Mouse (Mus musculus): ENCODE results near the gene Cdhr4. TPM values are rescaled to one million over a fixed set of nuclear protein-coding genes. Genes with fewer than 3 reads are reported as not detected.
A peak's percentile ranks its signal among the peaks of the same experiment; 100 is the strongest.

Cdhr4 gene
- polyA plus RNA-seq, 1 experiment from 2014 or later: 1.2 TPM

DNA sequence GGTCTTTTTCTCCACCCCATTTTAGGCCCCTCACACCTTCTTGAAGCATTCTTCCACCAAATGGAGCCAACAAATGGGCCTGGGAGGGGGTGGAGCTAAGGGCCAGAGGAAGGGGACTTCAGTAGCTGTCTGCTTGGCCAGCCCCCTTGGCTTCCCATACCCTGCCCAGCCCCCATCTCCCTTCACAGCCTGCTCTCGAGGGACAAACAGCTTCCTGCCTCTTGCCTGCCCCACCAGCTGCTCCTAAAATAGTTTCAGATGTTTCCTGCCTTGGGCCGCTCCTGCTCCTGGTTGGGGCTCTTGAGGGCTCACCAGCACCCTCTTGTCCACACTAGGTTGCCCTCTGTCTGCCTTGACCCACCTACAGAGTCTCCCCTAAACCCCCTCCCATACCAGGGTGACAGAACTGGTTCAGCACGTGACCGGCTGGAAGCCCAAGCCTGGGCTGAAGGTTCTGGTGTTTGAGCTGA, 8.8 kb upstream of the Cdhr4 start:
- Histone ChIP-seq H3K4me3 (ENCODE audit: low read depth, low read length) (peak overlapping the region; percentile 91), H3K27ac (ENCODE audit: low read length) (peak overlapping the region; percentile 96), H3K36me3 (ENCODE audit: control insufficient read depth, insufficient read depth) (peaks cover 52% of the 10 kb centered on the region), H3K4me1 (ENCODE audit: control insufficient read depth, low read depth, low read length) (peaks cover 67% of the 10 kb centered on the region), H3K27me3 (ENCODE audit: control insufficient read depth, insufficient read depth, low read depth, low read length) (no peaks in the 10 kb centered on the region), H3K4me2 (ENCODE audit: low read depth, low read length) (peak overlapping the region; percentile 97), H3K9me3 (replicated peaks; ENCODE audit: control insufficient read depth, low read length) (no peaks in the 10 kb centered on the region), H3K9ac (ENCODE audit: low read depth, low read length) (peak overlapping the region; percentile 90)
- 8% methylated on average over 4 of the region's 4 CpGs for WGBS (ENCODE audit: insufficient replicate concordance)
- no peak for ATAC-seq (ENCODE audit: low read depth)

DNA sequence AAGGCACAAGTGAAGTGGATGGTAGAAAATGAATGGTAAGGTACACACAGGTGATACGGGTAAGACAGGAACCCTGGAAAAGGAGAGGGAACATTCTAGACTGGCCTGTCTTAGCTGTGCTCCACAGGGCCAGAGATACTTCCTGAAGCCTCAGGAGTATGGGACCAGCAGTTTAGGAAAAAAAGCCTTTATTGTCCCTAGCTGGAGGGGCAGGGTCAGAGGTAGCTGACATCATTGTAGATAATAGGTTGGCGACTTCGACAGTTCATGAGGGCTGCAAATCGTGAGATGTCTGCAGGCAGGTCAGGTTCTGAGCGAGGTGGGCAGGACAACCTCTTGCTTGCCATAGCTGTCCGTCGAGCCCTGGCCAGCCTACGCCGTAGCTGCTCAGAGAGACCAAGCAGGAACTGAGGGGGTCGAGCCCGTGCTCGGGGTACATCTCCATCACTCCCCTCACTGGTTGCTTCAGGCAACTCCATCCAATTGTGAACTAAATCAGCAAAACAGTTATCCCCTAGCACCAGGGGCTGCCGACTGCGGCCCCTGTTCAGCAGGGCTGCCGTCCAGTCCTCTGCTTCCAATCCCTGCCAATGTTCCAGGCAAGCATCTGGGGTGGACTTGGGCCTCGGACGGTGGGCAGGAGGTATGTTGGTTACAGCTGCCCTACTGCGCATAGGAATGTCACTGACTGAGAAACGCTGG, 8.1 kb upstream of the Cdhr4 start:
- H3K9ac ChIP-seq (ENCODE audit: low read depth, low read length): peak overlapping the region; percentile 90
- H3K27ac ChIP-seq (ENCODE audit: low read length): peak overlapping the region; percentile 96
- H3K4me3 ChIP-seq (ENCODE audit: low read depth, low read length): peak overlapping the region; percentile 91
- 21% methylated on average over 19 of the region's 19 CpGs for WGBS (ENCODE audit: insufficient replicate concordance)
- peaks cover 44% of the 10 kb centered on the region for H3K36me3 ChIP-seq (ENCODE audit: control insufficient read depth, insufficient read depth)
- no peak for ATAC-seq (ENCODE audit: low read depth)
- peak overlapping the region; percentile 97 for H3K4me2 ChIP-seq (ENCODE audit: low read depth, low read length)
- H3K9me3 ChIP-seq (replicated peaks; ENCODE audit: control insufficient read depth, low read length): no peaks in the 10 kb centered on the region
- no peaks in the 10 kb centered on the region for H3K27me3 ChIP-seq (ENCODE audit: control insufficient read depth, insufficient read depth, low read depth, low read length)
- H3K4me1 ChIP-seq (ENCODE audit: control insufficient read depth, low read depth, low read length): peaks cover 63% of the 10 kb centered on the region

DNA sequence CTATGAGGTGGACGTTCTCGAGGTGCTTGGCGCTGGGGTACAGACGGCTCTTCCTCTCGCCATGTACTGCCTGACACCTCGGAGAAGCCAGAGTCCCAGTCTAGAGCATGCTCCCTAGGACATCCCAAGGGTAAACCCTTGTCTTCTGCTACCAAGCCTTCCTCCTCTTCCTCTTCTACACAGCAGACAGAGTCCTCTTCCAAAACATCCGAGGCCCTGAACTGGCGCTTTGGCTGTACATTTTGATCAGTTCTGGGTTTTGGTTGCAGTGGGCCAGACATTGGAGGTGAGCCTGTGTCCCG, 7.6 kb upstream of the Cdhr4 start:
- peak overlapping the region; percentile 96 for H3K27ac ChIP-seq (ENCODE audit: low read length)
- ATAC-seq (ENCODE audit: low read depth): no peak
- H3K36me3 ChIP-seq (ENCODE audit: control insufficient read depth, insufficient read depth): peaks cover 39% of the 10 kb centered on the region

DNA sequence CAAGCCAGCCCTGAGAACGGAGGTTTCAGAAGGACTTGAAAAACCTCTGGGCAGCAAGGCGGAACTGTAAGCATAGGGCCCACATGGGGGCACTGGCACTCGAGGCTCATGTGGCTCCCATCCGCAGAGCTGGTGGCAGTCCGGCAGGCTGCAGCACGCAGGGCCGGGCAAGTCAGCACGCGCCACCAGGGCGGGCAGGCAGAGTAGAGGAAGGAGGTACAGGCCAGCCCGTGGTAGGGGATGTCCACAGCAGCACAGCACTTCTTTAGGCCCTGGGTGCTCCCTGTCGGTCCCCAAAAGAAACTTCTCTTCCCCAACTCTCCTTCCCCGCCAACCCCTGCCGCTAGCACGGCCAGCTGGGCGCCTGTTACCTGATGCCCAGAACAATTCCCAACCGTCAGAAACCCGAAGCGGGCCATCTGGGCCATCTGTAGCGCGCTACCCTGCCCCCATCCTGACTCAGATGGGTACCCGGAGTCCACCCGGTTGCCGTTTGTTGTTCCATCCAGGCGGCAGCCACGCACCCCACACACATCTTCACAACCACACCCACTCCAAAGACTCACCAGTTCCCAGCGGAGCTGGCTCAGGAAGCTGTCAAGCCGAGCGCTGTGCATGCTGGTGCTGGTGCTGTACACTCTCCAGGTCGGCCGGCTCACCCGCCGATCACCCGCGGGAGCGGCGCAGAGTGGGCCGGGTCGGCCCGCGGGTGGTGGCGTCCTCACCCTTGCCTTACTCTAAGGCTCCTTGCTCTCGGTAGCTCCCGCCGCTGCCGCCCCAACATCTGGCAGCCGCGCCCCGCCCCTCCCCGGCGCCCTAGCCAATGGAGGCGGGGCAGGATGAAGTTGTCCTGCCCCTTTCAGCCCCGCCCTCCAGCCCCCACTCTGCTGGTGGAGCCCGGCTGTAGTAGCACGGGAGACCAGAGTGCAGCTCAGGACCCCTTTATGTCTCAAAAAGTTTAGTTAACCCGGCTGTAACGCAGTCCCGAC, 6.9 kb upstream of the Cdhr4 start, which contains the start of gene Inka1:
TSS of gene Inka1 (minus strand) at position 749 of the 989 bp plus-strand sequence.
- Histone ChIP-seq H3K4me1 (ENCODE audit: control insufficient read depth, low read depth, low read length) (peaks cover 55% of the 10 kb centered on the region), H3K4me2 (ENCODE audit: low read depth, low read length) (peak within 1 kb of the TSS; percentile 97), H3K9ac (ENCODE audit: low read depth, low read length) (peak within 1 kb of the TSS; percentile 90), H3K9me3 (replicated peaks; ENCODE audit: control insufficient read depth, low read length) (no peaks in the 10 kb centered on the region), H3K36me3 (ENCODE audit: control insufficient read depth, insufficient read depth) (peaks cover 32% of the 10 kb centered on the region), H3K27me3 (ENCODE audit: control insufficient read depth, insufficient read depth, low read depth, low read length) (no peaks in the 10 kb centered on the region), H3K27ac (ENCODE audit: low read length) (peak within 1 kb of the TSS; percentile 96), H3K4me3 (ENCODE audit: low read depth, low read length) (peak within 1 kb of the TSS; percentile 91)
- peak; percentile 79 for ATAC-seq (ENCODE audit: low read depth)
- WGBS (ENCODE audit: insufficient replicate concordance): under 1% methylated on average over 58 of the region's 58 CpGs

More for the DNA sequence above, 7.6 kb upstream of the Cdhr4 start:
- H3K4me2 ChIP-seq (ENCODE audit: low read depth, low read length): peak overlapping the region; percentile 97
- no peaks in the 10 kb centered on the region for H3K9me3 ChIP-seq (replicated peaks; ENCODE audit: control insufficient read depth, low read length)
- H3K4me1 ChIP-seq (ENCODE audit: control insufficient read depth, low read depth, low read length): peaks cover 60% of the 10 kb centered on the region
- H3K27me3 ChIP-seq (ENCODE audit: control insufficient read depth, insufficient read depth, low read depth, low read length): no peaks in the 10 kb centered on the region
- 5% methylated on average over 9 of the region's 9 CpGs for WGBS (ENCODE audit: insufficient replicate concordance)
- peak overlapping the region; percentile 91 for H3K4me3 ChIP-seq (ENCODE audit: low read depth, low read length)
- H3K9ac ChIP-seq (ENCODE audit: low read depth, low read length): peak overlapping the region; percentile 90

DNA sequence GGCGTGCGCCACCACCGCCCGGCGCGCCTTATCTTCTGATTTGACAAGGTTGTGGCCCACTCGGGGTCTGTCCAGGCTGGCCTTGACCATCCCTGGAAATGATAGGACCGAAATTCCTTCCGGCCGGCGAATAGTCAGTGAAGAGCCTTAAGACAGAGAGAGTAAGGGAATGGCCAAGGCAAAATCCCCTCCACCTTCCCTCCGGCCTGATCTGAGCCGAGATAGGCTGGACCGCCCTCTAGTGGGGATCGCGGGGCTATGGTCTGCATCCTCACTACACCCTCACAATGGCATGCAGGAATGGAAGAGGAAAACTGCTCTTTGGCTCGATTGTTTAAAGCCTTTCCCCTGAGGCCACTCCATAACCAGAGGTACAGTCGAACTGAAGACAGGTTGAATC, 5.9 kb upstream of the Cdhr4 start:
- Histone ChIP-seq H3K9ac (ENCODE audit: low read depth, low read length) (peak overlapping the region; percentile 90), H3K27ac (ENCODE audit: low read length) (peak overlapping the region; percentile 40; the same call in 1 of the 2 replicates), H3K9me3 (replicated peaks; ENCODE audit: control insufficient read depth, low read length) (no peaks in the 10 kb centered on the region), H3K4me1 (ENCODE audit: control insufficient read depth, low read depth, low read length) (peaks cover 46% of the 10 kb centered on the region), H3K36me3 (ENCODE audit: control insufficient read depth, insufficient read depth) (peaks cover 23% of the 10 kb centered on the region), H3K27me3 (ENCODE audit: control insufficient read depth, insufficient read depth, low read depth, low read length) (no peaks in the 10 kb centered on the region), H3K4me3 (ENCODE audit: low read depth, low read length) (peak overlapping the region; percentile 91), H3K4me2 (ENCODE audit: low read depth, low read length) (peak overlapping the region; percentile 97)
- WGBS (ENCODE audit: insufficient replicate concordance): 2% methylated on average over 18 of the region's 18 CpGs
- peak; percentile 19 for ATAC-seq (ENCODE audit: low read depth)

DNA sequence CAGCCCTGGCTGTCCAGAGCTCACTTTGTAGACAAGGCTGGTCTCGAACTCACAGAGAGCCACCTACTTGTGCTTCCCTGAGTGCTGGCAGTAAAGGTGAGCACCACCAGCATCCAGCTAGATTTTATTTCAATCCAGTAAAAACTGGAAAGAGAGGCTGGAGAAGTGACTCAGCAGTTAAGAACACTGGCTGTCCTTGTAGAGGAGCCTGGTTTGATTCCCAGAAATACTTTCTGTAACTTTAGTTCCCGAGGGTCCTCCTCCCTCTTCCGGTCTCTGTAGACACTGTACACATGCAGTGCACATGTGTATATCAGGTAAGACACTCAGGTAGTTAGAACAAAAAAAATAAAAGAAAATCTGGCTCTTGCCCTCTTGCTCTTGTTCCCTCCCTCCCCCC, 4.3 kb upstream of the Cdhr4 start:
- no peak overlapping the region for H3K27ac ChIP-seq (ENCODE audit: low read length)
- 61% methylated on average over 3 of the region's 3 CpGs for WGBS (ENCODE audit: insufficient replicate concordance)
- H3K9me3 ChIP-seq (replicated peaks; ENCODE audit: control insufficient read depth, low read length): no peaks in the 10 kb centered on the region
- no peak for ATAC-seq (ENCODE audit: low read depth)
- H3K4me2 ChIP-seq (ENCODE audit: low read depth, low read length): no peak overlapping the region
- no peak overlapping the region for H3K4me3 ChIP-seq (ENCODE audit: low read depth, low read length)
- H3K36me3 ChIP-seq (ENCODE audit: control insufficient read depth, insufficient read depth): peaks cover 13% of the 10 kb centered on the region
- H3K27me3 ChIP-seq (ENCODE audit: control insufficient read depth, insufficient read depth, low read depth, low read length): no peaks in the 10 kb centered on the region
- peaks cover 30% of the 10 kb centered on the region for H3K4me1 ChIP-seq (ENCODE audit: control insufficient read depth, low read depth, low read length)
- H3K9ac ChIP-seq (ENCODE audit: low read depth, low read length): no peak overlapping the region

DNA sequence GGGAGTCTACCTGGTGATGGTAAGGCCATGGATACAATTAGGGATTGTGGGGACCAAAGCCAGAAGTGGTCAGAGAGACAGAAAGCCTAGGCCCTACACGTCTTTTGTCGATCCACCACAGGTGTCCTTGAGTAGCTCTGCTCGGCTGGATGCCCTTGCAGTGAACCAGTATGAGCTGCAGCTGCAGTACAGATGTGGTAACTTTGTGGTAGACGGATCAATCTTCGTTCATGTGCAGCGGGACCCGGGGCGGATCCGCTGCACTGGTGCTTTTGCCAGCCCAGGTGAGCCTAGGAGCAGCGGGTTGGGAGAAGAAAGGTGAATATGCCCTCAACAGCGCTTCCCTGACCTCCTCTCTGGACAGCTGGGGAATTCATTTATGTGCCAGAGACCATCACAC, 716 bp downstream of the Cdhr4 start:
- Histone ChIP-seq H3K4me1 (ENCODE audit: control insufficient read depth, low read depth, low read length) (peaks cover 4% of the 10 kb centered on the region), H3K27me3 (ENCODE audit: control insufficient read depth, insufficient read depth, low read depth, low read length) (no peaks in the 10 kb centered on the region), H3K9me3 (replicated peaks; ENCODE audit: control insufficient read depth, low read length) (no peaks in the 10 kb centered on the region), H3K9ac (ENCODE audit: low read depth, low read length) (no peak overlapping the region), H3K4me3 (ENCODE audit: low read depth, low read length) (no peak overlapping the region), H3K27ac (ENCODE audit: low read length) (no peak overlapping the region), H3K36me3 (ENCODE audit: control insufficient read depth, insufficient read depth) (no peaks in the 10 kb centered on the region), H3K4me2 (ENCODE audit: low read depth, low read length) (no peak overlapping the region)
- 83% methylated on average over 11 of the region's 11 CpGs for WGBS (ENCODE audit: insufficient replicate concordance)
- no peak for ATAC-seq (ENCODE audit: low read depth)

DNA sequence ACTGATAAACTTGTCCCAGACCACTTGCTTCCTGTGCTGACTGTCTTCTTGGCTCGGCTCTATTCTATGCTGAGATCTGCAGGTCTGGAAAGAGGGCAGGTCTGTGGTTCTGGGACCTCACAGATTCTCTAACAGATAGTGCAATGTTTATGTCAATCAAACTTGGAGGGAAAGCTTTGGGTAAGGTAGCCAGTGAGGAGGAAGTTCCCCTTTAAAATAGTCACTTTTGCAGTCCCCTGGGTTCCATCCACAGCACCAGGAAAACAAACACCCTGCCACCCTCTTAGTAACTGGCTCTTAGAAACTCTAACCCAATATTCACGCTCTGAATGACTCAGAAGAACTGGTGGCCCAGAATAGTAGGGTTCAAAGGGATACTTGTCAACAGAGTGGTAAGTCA, 2.2 kb downstream of the Cdhr4 start:
- WGBS (ENCODE audit: insufficient replicate concordance): 16% methylated on average over 2 of the region's 2 CpGs
- Histone ChIP-seq H3K9me3 (replicated peaks; ENCODE audit: control insufficient read depth, low read length) (no peaks in the 10 kb centered on the region), H3K36me3 (ENCODE audit: control insufficient read depth, insufficient read depth) (no peaks in the 10 kb centered on the region), H3K27ac (ENCODE audit: low read length) (no peak overlapping the region), H3K4me1 (ENCODE audit: control insufficient read depth, low read depth, low read length) (peaks cover 4% of the 10 kb centered on the region), H3K4me2 (ENCODE audit: low read depth, low read length) (no peak overlapping the region), H3K4me3 (ENCODE audit: low read depth, low read length) (no peak overlapping the region), H3K9ac (ENCODE audit: low read depth, low read length) (no peak overlapping the region), H3K27me3 (ENCODE audit: control insufficient read depth, insufficient read depth, low read depth, low read length) (no peaks in the 10 kb centered on the region)
- ATAC-seq (ENCODE audit: low read depth): no peak

DNA sequence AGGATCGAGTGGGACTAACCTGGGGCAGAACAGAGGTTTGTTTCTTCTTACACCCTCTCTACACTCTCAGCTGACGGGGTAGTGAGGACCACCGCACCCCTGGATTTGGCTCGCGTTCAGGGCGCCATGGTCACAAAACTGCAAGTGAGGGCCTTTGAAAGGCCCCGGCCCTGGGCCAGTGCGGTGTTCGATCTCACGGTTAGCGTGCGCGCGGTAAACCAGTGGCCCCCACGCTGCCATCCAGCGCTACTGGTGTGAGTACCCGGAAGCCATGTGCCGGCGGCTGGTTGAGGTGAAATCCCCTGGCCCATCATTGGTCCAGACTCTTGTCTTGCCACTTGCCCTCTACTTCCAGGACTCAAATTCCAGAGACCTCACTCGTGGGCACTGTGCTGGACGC, 3.2 kb downstream of the Cdhr4 start:
- Histone ChIP-seq H3K4me3 (ENCODE audit: low read depth, low read length) (no peak overlapping the region), H3K36me3 (ENCODE audit: control insufficient read depth, insufficient read depth) (no peaks in the 10 kb centered on the region), H3K4me2 (ENCODE audit: low read depth, low read length) (no peak overlapping the region), H3K9me3 (replicated peaks; ENCODE audit: control insufficient read depth, low read length) (no peaks in the 10 kb centered on the region), H3K27ac (ENCODE audit: low read length) (no peak overlapping the region), H3K27me3 (ENCODE audit: control insufficient read depth, insufficient read depth, low read depth, low read length) (no peaks in the 10 kb centered on the region), H3K4me1 (ENCODE audit: control insufficient read depth, low read depth, low read length) (no peaks in the 10 kb centered on the region), H3K9ac (ENCODE audit: low read depth, low read length) (no peak overlapping the region)
- ATAC-seq (ENCODE audit: low read depth): no peak
- 88% methylated on average over 21 of the region's 21 CpGs for WGBS (ENCODE audit: insufficient replicate concordance)

All from liver, embryonic 16.5 days (tissue).